Mouse (Mus musculus): ENCODE results near the gene Srrm2. TPM values are rescaled to one million over a fixed set of nuclear protein-coding genes. Genes with fewer than 3 reads are reported as not detected.

Gene Srrm2
- 471 and 524 TPM in 2 replicates for polyA plus RNA-seq (2014; fragmentation: Nextera tagmentation; extraction: Ambion mirVana)

- peak within 1 kb of the TSS; percentile 65 for H3K9ac ChIP-seq (replicated peaks; ENCODE audit: low read depth, low read length)
- peak within 1 kb of the TSS; percentile 75 for H3K4me2 ChIP-seq (ENCODE audit: low read depth, low read length)
- H3K4me3 ChIP-seq (ENCODE audit: low read depth, low read length) = peak within 1 kb of the TSS; percentile 35
- 2% methylated on average over 29 of the region's 29 CpGs for WGBS
- no peaks in the 10 kb centered on the region for H3K36me3 ChIP-seq (ENCODE audit: control insufficient read depth, insufficient read depth, low read length)
- H3K27ac ChIP-seq (ENCODE audit: low read depth, low read length) = peak within 1 kb of the TSS; percentile 94
- H3K4me1 ChIP-seq (ENCODE audit: control insufficient read depth, insufficient read depth, low read length) = peaks cover 10% of the 10 kb centered on the region
- no peaks in the 10 kb centered on the region for H3K9me3 ChIP-seq (ENCODE audit: control insufficient read depth, low read length)
- ATAC-seq (ENCODE audit: low read depth) = peak; percentile 13
- no peaks in the 10 kb centered on the region for H3K27me3 ChIP-seq (ENCODE audit: control insufficient read depth, insufficient read depth, low read length)
These were observed at the start of gene Srrm2 for GRCm38 (mm10) chr17:23790269-23791078. Srrm2 (plus strand) TSS chr17:23790532.

- Histone ChIP-seq H3K9ac (replicated peaks; ENCODE audit: low read depth, low read length) (peak within 1 kb of the TSS; percentile 70), H3K4me1 (ENCODE audit: control insufficient read depth, insufficient read depth, low read length) (peaks cover 27% of the 10 kb centered on the region), H3K27ac (ENCODE audit: low read depth, low read length) (peak within 1 kb of the TSS; percentile 40), H3K4me2 (ENCODE audit: low read depth, low read length) (peak within 1 kb of the TSS; percentile 79), H3K27me3 (ENCODE audit: control insufficient read depth, insufficient read depth, low read length) (peaks cover 33% of the 10 kb centered on the region), H3K36me3 (ENCODE audit: control insufficient read depth, insufficient read depth, low read length) (peaks cover 12% of the 10 kb centered on the region), H3K9me3 (ENCODE audit: control insufficient read depth, low read length) (no peaks in the 10 kb centered on the region), H3K4me3 (ENCODE audit: low read depth, low read length) (peak within 1 kb of the TSS; percentile 81)
- 4% methylated on average over 13 of the region's 13 CpGs for whole genome bisulfite sequencing
- ATAC-seq (ENCODE audit: low read depth) = peak; percentile 16
These were observed 49.7 kb upstream of the Srrm2 start, which contains the start of gene Paqr4 for GRCm38 (mm10) chr17:23740598-23741021. Paqr4 (minus strand) TSS chr17:23740867.

- Histone ChIP-seq H3K4me3 (ENCODE audit: low read depth, low read length) (peak overlapping the region; percentile 22; the same call in 1 of the 2 replicates), H3K9me3 (ENCODE audit: control insufficient read depth, low read length) (no peaks in the 10 kb centered on the region), H3K27ac (ENCODE audit: low read depth, low read length) (no peak overlapping the region), H3K4me2 (ENCODE audit: low read depth, low read length) (no peak overlapping the region), H3K27me3 (ENCODE audit: control insufficient read depth, insufficient read depth, low read length) (peaks cover 36% of the 10 kb centered on the region), H3K36me3 (ENCODE audit: control insufficient read depth, insufficient read depth, low read length) (peaks cover 12% of the 10 kb centered on the region), H3K4me1 (ENCODE audit: control insufficient read depth, insufficient read depth, low read length) (peaks cover 32% of the 10 kb centered on the region), H3K9ac (replicated peaks; ENCODE audit: low read depth, low read length) (no peak overlapping the region)
- WGBS = 46% methylated on average over 38 of the region's 38 CpGs
- ATAC-seq (ENCODE audit: low read depth) = no peak
These were observed 48.7 kb upstream of the Srrm2 start for GRCm38 (mm10) chr17:23741359-23742209.

- peaks cover 36% of the 10 kb centered on the region for H3K27me3 ChIP-seq (ENCODE audit: control insufficient read depth, insufficient read depth, low read length)
- 7% methylated on average over 44 of the region's 44 CpGs for WGBS
These were observed 48.0 kb upstream of the Srrm2 start for GRCm38 (mm10) chr17:23742210-23742793.

GRCm38 (mm10) chr17:23742941-23743340 is 47.4 kb upstream of the Srrm2 start:
- no peak for ATAC-seq (ENCODE audit: low read depth)
- no peak overlapping the region for H3K27ac ChIP-seq (ENCODE audit: low read depth, low read length)
- H3K4me1 ChIP-seq (ENCODE audit: control insufficient read depth, insufficient read depth, low read length) = peaks cover 29% of the 10 kb centered on the region
- H3K27me3 ChIP-seq (ENCODE audit: control insufficient read depth, insufficient read depth, low read length) = peaks cover 36% of the 10 kb centered on the region
- H3K4me3 ChIP-seq (ENCODE audit: low read depth, low read length) = no peak overlapping the region
- peak overlapping the region; percentile 33; the same call in 1 of the 2 replicates for H3K4me2 ChIP-seq (ENCODE audit: low read depth, low read length)
- 63% methylated on average over 12 of the region's 12 CpGs for WGBS
- no peak overlapping the region for H3K9ac ChIP-seq (replicated peaks; ENCODE audit: low read depth, low read length)
- H3K36me3 ChIP-seq (ENCODE audit: control insufficient read depth, insufficient read depth, low read length) = no peaks in the 10 kb centered on the region; the same call in 1 of the 2 replicates
- H3K9me3 ChIP-seq (ENCODE audit: control insufficient read depth, low read length) = no peaks in the 10 kb centered on the region

More at GRCm38 (mm10) chr17:23742210-23742793, 48.0 kb upstream of the Srrm2 start:
- Histone ChIP-seq H3K27ac (ENCODE audit: low read depth, low read length) (no peak overlapping the region), H3K36me3 (ENCODE audit: control insufficient read depth, insufficient read depth, low read length) (peaks cover 6% of the 10 kb centered on the region), H3K4me3 (ENCODE audit: low read depth, low read length) (peak overlapping the region; percentile 22; the same call in 1 of the 2 replicates), H3K9ac (replicated peaks; ENCODE audit: low read depth, low read length) (0 out of 2 replicates have a peak overlapping the region, but pooled peaks have one; percentile 21), H3K4me1 (ENCODE audit: control insufficient read depth, insufficient read depth, low read length) (peaks cover 32% of the 10 kb centered on the region), H3K4me2 (ENCODE audit: low read depth, low read length) (peak overlapping the region; percentile 33), H3K9me3 (ENCODE audit: control insufficient read depth, low read length) (no peaks in the 10 kb centered on the region)
- no peak for ATAC-seq (ENCODE audit: low read depth)

- no peak overlapping the region for H3K27ac ChIP-seq (ENCODE audit: low read depth, low read length)
- no peak for ATAC-seq (ENCODE audit: low read depth)
- H3K4me2 ChIP-seq (ENCODE audit: low read depth, low read length) = no peak overlapping the region
- 14% methylated on average over 8 of the region's 8 CpGs for WGBS
- H3K36me3 ChIP-seq (ENCODE audit: control insufficient read depth, insufficient read depth, low read length) = no peaks in the 10 kb centered on the region
- no peak overlapping the region for H3K9ac ChIP-seq (replicated peaks; ENCODE audit: low read depth, low read length)
- H3K4me3 ChIP-seq (ENCODE audit: low read depth, low read length) = no peak overlapping the region
- peaks cover 20% of the 10 kb centered on the region for H3K4me1 ChIP-seq (ENCODE audit: control insufficient read depth, insufficient read depth, low read length)
- H3K27me3 ChIP-seq (ENCODE audit: control insufficient read depth, insufficient read depth, low read length) = peaks cover 36% of the 10 kb centered on the region
- H3K9me3 ChIP-seq (ENCODE audit: control insufficient read depth, low read length) = no peaks in the 10 kb centered on the region
These were observed 46.3 kb upstream of the Srrm2 start for GRCm38 (mm10) chr17:23744076-23744475.

- 1% methylated on average over 14 of the region's 14 CpGs for WGBS
- no peak overlapping the region for H3K9ac ChIP-seq (replicated peaks; ENCODE audit: low read depth, low read length)
These were observed 45.7 kb upstream of the Srrm2 start for GRCm38 (mm10) chr17:23744651-23745050.

More at GRCm38 (mm10) chr17:23744651-23745050, 45.7 kb upstream of the Srrm2 start:
- Histone ChIP-seq H3K4me1 (ENCODE audit: control insufficient read depth, insufficient read depth, low read length) (peaks cover 18% of the 10 kb centered on the region; the same call in 1 of the 2 replicates), H3K27ac (ENCODE audit: low read depth, low read length) (no peak overlapping the region), H3K4me3 (ENCODE audit: low read depth, low read length) (peak overlapping the region; percentile 31; the same call in 1 of the 2 replicates), H3K36me3 (ENCODE audit: control insufficient read depth, insufficient read depth, low read length) (no peaks in the 10 kb centered on the region), H3K9me3 (ENCODE audit: control insufficient read depth, low read length) (no peaks in the 10 kb centered on the region), H3K27me3 (ENCODE audit: control insufficient read depth, insufficient read depth, low read length) (peaks cover 36% of the 10 kb centered on the region), H3K4me2 (ENCODE audit: low read depth, low read length) (peak overlapping the region; percentile 74; the same call in 1 of the 2 replicates)
- ATAC-seq (ENCODE audit: low read depth) = no peak
